Mouse (Mus musculus): ENCODE measurements around the gene Olfr763.
A peak's percentile ranks its signal among the peaks of the same experiment; 100 is the strongest.
"Not testable (repeated sequence)": the region's sequence is repeated elsewhere in the genome, so short reads cannot be mapped to it uniquely, and the experiment has no call there.

Gene Olfr763

GRCm38 (mm10) chr10:129010288-129010841, at the start of gene Olfr763:
Olfr763 (plus strand) TSS chr10:129010791.
- no peak for DNase-seq (ENCODE audit: low read depth, low spot score)

- DNase-seq (ENCODE audit: low read depth, low spot score) = no peak
Measured at GRCm38 (mm10) chr10:128964961-128965360, 45.6 kb upstream of the Olfr763 start.

- DNase-seq (ENCODE audit: low read depth, low spot score) = no peak
Measured at GRCm38 (mm10) chr10:128965871-128966270, 44.7 kb upstream of the Olfr763 start.

DNA sequence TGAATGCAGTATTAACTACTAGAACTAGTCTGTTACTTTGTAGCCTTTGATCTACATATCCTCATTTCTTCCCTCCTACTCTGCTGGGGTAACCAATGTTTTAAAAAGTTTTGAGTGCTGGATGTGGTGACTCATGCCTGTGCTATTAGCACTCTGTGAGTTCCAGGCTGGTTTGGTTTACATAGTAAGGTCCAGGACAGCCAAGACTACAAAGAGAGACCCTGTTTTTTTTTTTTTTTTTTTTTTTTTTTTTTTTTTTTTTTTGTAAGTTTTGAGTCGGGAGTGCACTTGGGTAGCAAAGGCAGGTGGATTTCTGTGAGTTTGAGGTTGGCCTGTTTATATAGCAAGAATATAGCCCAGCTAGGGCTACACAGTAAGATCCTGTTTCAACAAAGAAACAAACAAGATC, 42.2 kb upstream of the Olfr763 start:
- DNase-seq (ENCODE audit: low read depth, low spot score) = no peak

GRCm38 (mm10) chr10:128970740-128971250, 39.8 kb upstream of the Olfr763 start:
- DNase-seq (ENCODE audit: low read depth, low spot score) = no peak

DNA sequence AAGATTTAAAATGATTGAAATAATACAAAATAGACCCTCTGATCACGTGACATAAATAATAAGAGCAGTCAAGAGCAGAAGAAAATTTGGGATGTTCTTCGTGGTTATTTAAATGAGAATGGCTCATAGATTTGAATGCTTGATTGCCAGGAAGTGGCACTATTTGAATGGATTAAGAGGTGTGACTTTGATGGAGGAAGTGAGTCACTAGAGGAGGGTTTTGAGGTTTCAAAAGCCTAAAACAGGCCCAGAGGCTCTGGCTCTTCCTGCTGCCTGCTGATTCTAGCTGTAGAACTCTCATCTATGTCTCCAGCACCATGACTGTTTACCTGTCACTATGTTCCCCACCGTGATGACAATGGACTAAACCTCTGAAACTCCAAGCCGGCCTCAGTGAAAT, 37.8 kb upstream of the Olfr763 start:
- no peak for DNase-seq (ENCODE audit: low read depth, low spot score)

- no peak for DNase-seq (ENCODE audit: low read depth, low spot score)
Measured at GRCm38 (mm10) chr10:128976395-128976794, 34.2 kb upstream of the Olfr763 start.

GRCm38 (mm10) chr10:128977522-128978114, 33.0 kb upstream of the Olfr763 start:
- no peak for DNase-seq (ENCODE audit: low read depth, low spot score)

- DNase-seq (ENCODE audit: low read depth, low spot score) = no peak
Measured at GRCm38 (mm10) chr10:128980644-128981365, 29.8 kb upstream of the Olfr763 start.

DNA sequence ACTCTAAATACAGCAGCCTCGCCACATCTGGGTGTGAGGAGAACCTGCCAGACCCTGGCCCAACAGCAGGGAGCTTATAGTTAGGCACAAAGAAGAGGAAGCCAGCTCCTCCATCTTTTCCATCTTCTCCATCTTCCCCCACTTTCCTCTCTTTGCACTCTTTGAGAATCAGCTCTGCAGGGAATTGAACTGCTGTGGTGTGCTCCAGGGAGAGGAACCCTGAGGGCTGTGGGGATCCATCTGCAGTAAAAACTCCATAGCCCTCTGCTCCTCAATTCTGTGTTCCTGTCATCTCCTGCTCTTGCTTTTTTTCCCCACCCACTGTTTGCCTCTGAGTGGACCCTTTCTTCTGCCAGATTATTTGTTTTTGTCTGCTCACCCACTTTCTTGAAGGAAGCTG, 21.5 kb upstream of the Olfr763 start, which contains the start of gene Olfr9:
Gene Olfr9, plus strand, starts transcription at position 301 of the 400 bp plus-strand sequence.
- not testable (repeated sequence) for DNase-seq (ENCODE audit: low read depth, low spot score)

DNA sequence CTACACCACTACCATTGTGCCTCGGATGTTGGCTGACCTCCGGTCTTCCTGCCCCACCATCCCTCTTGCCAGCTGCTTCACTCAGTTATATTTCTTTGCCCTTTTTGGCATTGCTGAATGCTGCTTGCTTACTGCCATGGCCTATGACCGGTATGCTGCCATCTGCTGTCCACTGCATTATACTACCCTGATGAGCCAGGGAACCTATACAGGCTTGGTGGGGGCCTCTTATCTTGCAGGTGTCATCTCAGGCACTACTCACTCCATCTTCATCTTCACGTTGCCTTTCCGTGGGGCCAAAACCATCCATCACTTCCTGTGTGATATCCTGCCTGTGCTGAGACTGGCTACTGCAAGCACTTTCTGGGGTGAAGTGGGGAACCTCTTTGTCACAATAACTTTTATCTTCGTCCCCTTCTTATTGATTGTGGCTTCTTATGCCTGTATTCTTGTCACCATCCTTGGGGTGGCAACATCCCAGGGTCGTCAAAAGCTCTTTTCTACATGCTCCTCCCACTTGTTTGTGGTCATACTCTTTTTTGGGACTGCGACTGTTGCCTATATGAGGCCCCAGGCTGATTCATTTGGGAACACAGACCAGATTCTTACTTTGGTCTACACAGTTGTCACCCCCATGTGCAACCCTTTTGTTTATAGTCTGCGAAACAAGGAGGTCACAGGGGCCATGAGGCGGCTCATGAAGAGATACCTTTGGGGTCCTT, 20.3 kb upstream of the Olfr763 start:
- not testable (repeated sequence) for DNase-seq (ENCODE audit: low read depth, low spot score)

DNA sequence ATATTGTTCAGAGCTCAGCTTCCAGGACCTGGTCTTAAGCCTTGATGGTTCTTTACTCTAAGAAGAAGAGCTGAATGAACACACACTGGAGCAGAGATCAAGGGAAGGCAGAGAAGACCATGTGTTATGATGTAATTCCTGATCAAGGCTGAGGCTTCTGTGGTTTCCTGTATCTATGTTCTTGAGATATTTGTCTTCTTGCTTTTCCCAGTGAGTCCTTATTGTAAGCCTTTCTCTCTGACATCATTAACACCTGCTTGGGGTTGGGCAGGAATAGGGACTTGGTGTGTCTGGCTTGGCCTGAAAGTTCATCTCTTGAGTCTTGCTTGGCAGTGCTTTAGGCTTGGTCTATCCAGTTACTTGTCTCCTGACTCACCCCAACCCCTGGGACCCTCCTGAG, 19.6 kb upstream of the Olfr763 start:
- no peak for DNase-seq (ENCODE audit: low read depth, low spot score)

DNA sequence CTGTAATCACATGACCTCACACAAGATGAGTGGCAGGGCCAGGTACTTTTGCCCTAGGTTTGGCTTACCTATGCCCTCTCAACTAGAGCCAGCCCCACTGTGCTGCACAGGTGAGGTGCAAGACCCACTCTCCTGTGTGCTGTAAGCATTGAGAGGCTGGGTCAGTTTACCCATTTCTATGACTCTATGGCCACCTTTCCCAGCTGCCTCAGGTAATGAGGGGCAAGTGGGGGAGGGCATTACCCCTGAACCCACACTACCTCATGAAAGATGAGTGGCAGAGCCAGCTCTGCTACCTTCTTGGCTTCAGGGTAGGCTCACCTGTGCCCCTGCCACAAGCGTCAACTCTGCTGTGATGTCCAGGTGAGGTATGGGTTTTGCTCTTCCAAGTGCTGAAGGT, 14.8 kb upstream of the Olfr763 start:
- DNase-seq (ENCODE audit: low read depth, low spot score) = no peak

GRCm38 (mm10) chr10:128996523-128997040, 14.0 kb upstream of the Olfr763 start:
- no peak for DNase-seq (ENCODE audit: low read depth, low spot score)

- no peak for DNase-seq (ENCODE audit: low read depth, low spot score)
Measured at GRCm38 (mm10) chr10:129004032-129004920, 6.3 kb upstream of the Olfr763 start.

GRCm38 (mm10) chr10:129011511-129011910, 920 bp downstream of the Olfr763 start:
- not testable (repeated sequence) for DNase-seq (ENCODE audit: low read depth, low spot score)

- no peak for DNase-seq (ENCODE audit: low read depth, low spot score)
Measured at GRCm38 (mm10) chr10:129014477-129014876, 3.9 kb downstream of the Olfr763 start.

DNA sequence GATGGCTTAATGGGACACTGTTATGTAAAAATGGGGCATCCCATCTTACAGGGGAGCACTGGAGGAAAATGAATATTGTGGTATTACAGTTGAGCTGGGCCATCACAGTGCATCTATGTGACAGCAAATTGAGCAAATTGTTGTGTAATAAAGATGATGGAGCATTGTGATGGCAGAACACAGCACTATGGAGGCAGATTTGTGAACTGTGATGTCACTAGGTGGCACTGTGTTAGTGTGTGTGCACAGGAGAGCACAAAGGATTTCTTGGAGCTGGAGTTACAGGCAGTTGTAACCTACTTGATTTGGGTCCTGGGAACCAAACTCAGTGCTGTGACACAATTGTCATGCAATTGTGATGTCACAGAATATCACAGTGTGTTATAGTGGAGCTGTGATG, 12.7 kb downstream of the Olfr763 start:
- DNase-seq (ENCODE audit: low read depth, low spot score) = no peak

DNA sequence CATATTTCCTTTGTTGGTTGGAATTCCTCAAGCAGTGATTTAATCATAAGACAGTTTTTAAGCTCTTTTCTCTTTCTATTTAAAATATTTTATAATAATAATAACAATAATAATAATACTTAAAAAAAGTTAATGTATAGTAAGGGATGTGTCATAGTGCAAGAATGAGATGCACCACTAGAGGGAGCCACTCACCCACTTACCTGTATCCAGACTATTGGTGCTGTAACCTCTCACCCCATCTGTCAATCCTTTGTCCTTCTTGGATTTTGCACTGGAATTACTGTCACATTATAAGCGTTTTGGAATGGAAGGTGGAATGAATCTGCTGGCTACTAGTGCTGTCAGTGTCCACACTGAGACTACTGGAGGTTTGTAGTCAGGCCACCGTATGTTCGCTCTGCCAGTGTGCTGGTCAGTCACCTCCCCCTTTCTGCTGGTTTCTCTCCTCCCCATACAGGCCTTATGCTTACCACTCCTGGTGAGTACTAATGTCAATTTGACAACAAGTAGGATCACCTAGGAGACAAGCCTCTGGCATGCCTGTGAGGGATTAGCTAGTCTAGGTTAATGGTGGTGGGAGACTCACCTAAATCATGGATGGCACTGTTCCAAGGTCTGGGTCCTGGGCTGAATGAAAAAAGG, 15.5 kb downstream of the Olfr763 start:
- peak; percentile 29 for DNase-seq (ENCODE audit: low read depth, low spot score)

- DNase-seq (ENCODE audit: low read depth, low spot score) = no peak
Measured at GRCm38 (mm10) chr10:129028343-129028742, 17.8 kb downstream of the Olfr763 start.
